Comparison of ENCODE assay signal across 8 mouse cellular contexts in genomic region chr11:82846079-82846436, GRCm38 (mm10). TPM values are rescaled to one million over a fixed set of nuclear protein-coding genes. Genes with fewer than 3 reads are reported as not detected.
A peak's percentile ranks its signal among the peaks of the same experiment; 100 is the strongest.
DNase-seq lines count a peak whose midpoint lies in the region; ATAC-seq and TF ChIP-seq lines count a peak whose summit lies in the region.

No protein-coding gene starts in this region.

- no peak for ATAC-seq in heart, embryonic 14.5 days (ENCODE audit: insufficient number of reproducible peaks, insufficient read depth, low FRiP score, low read depth)
- ATAC-seq in embryonic facial prominence, embryonic 11.5 days (replicated peaks; ENCODE audit: insufficient number of reproducible peaks, low FRiP score, low TSS enrichment, low read depth): 0 out of 2 replicates have a peak, but pooled peaks have one; percentile 14
- 0 out of 2 replicates have a peak, but pooled peaks have one; percentile 14 for ATAC-seq in intestine, postnatal 0 days
- no peak for ATAC-seq in neural tube, embryonic 12.5 days (ENCODE audit: low FRiP score, low read depth)

- no peak for DNase-seq in heart, adult 18-20 months
- DNase-seq in embryonic facial prominence, embryonic 11.5 days (ENCODE audit: low spot score): peak; percentile 39
- no peak for DNase-seq in layer of hippocampus, postnatal 36 days
- DNase-seq in gastrocnemius, adult 18-20 months (ENCODE audit: low spot score): no peak
- DNase-seq in adrenal gland, adult 2 months: no peak

- H3K4me2 ChIP-seq in heart, embryonic 14.5 days (ENCODE audit: low read length): peak overlapping the region; percentile 69
- peak overlapping the region; percentile 23; the same call in 1 of the 2 replicates for H3K4me2 ChIP-seq in embryonic facial prominence, embryonic 11.5 days (ENCODE audit: low read depth, low read length)
- peak overlapping the region; percentile 46 for H3K4me2 ChIP-seq in intestine, postnatal 0 days (replicated peaks; ENCODE audit: low read depth)
- H3K4me2 ChIP-seq in neural tube, embryonic 12.5 days (replicated peaks): peak overlapping the region; percentile 41

- H3K27me3 ChIP-seq in heart, embryonic 14.5 days (ENCODE audit: control insufficient read depth, insufficient read depth, low read length): no peaks in the 10 kb centered on the region
- H3K27me3 ChIP-seq in embryonic facial prominence, embryonic 11.5 days (ENCODE audit: control insufficient read depth, insufficient read depth, low read length): 0 out of 2 replicates have a peak, but pooled peaks cover 2% of the 10 kb centered on the region
- H3K27me3 ChIP-seq in intestine, postnatal 0 days (replicated peaks; ENCODE audit: control insufficient read depth, insufficient read depth, low read length): no peaks in the 10 kb centered on the region
- no peaks in the 10 kb centered on the region for H3K27me3 ChIP-seq in neural tube, embryonic 12.5 days (replicated peaks)

- H3K9me3 ChIP-seq in heart, embryonic 14.5 days (ENCODE audit: control insufficient read depth, low read length): no peaks in the 10 kb centered on the region
- no peaks in the 10 kb centered on the region for H3K9me3 ChIP-seq in embryonic facial prominence, embryonic 11.5 days (replicated peaks; ENCODE audit: control insufficient read depth, low read length)
- H3K9me3 ChIP-seq in intestine, postnatal 0 days (ENCODE audit: control insufficient read depth): no peaks in the 10 kb centered on the region
- H3K9me3 ChIP-seq in neural tube, embryonic 12.5 days: no peaks in the 10 kb centered on the region

- peak overlapping the region; percentile 33 to 40; a peak in 1 of 4 replicates for H3K27ac ChIP-seq in heart, embryonic 14.5 days (replicated peaks in 1 of 2; ENCODE audit: control insufficient read depth in 1 of 2, insufficient read depth in 1 of 2, low read depth in 2 of 2, low read length in 2 of 2)
- peak overlapping the region; percentile 56 for H3K27ac ChIP-seq in embryonic facial prominence, embryonic 11.5 days (replicated peaks; ENCODE audit: low read depth, low read length)
- no peak overlapping the region for H3K27ac ChIP-seq in intestine, postnatal 0 days (ENCODE audit: low read depth, low read length)
- H3K27ac ChIP-seq in neural tube, embryonic 12.5 days: no peak overlapping the region

- no peak for TF ChIP-seq CTCF in intestine, postnatal 0 days (IDR thresholded peaks at IDR 0.05; ENCODE audit: low read depth)

- H3K4me1 ChIP-seq in heart, embryonic 14.5 days (ENCODE audit: control insufficient read depth in 2 of 2, insufficient read depth in 2 of 2, low read length in 2 of 2): peaks cover 7 to 14% of the 10 kb centered on the region in 2 experiments
- H3K4me1 ChIP-seq in embryonic facial prominence, embryonic 11.5 days (ENCODE audit: control insufficient read depth, insufficient read depth, low read length): peaks cover 5% of the 10 kb centered on the region
- H3K4me1 ChIP-seq in intestine, postnatal 0 days (replicated peaks; ENCODE audit: control insufficient read depth, insufficient read depth, low read length): no peaks in the 10 kb centered on the region
- H3K4me1 ChIP-seq in neural tube, embryonic 12.5 days: peaks cover 26% of the 10 kb centered on the region

- H3K4me3 ChIP-seq in heart, embryonic 14.5 days (ENCODE audit: control insufficient read depth in 1 of 2, insufficient read depth in 1 of 2, low read depth in 1 of 2, low read length in 2 of 2): peak overlapping the region; percentile 12 to 31
- no peak overlapping the region for H3K4me3 ChIP-seq in embryonic facial prominence, embryonic 11.5 days (ENCODE audit: low read depth, low read length)
- H3K4me3 ChIP-seq in intestine, postnatal 0 days (ENCODE audit: low read depth, low read length): no peak overlapping the region
- H3K4me3 ChIP-seq in neural tube, embryonic 12.5 days: no peak overlapping the region

- 23% methylated on average over 4 of the region's 4 CpGs for WGBS in heart, embryonic 14.5 days
- 10% methylated on average over 4 of the region's 4 CpGs for WGBS in embryonic facial prominence, embryonic 11.5 days
- 30% methylated on average over 4 of the region's 4 CpGs for WGBS in intestine, postnatal 0 days
- WGBS in neural tube, embryonic 12.5 days: 31% methylated on average over 4 of the region's 4 CpGs

- peak overlapping the region; percentile 68 for H3K9ac ChIP-seq in heart, embryonic 14.5 days (ENCODE audit: low read length)
- peak overlapping the region; percentile 43 for H3K9ac ChIP-seq in embryonic facial prominence, embryonic 11.5 days (replicated peaks; ENCODE audit: low read length)
- no peak overlapping the region for H3K9ac ChIP-seq in intestine, postnatal 0 days (ENCODE audit: low read depth, low read length)
- 0 out of 2 replicates have a peak overlapping the region, but pooled peaks have one; percentile 10 for H3K9ac ChIP-seq in neural tube, embryonic 12.5 days

- H3K36me3 ChIP-seq in heart, embryonic 14.5 days (ENCODE audit: control insufficient read depth, insufficient read depth, low read length): no peaks in the 10 kb centered on the region
- no peaks in the 10 kb centered on the region for H3K36me3 ChIP-seq in embryonic facial prominence, embryonic 11.5 days (replicated peaks; ENCODE audit: control insufficient read depth, insufficient read depth, low read depth, low read length)
- no peaks in the 10 kb centered on the region for H3K36me3 ChIP-seq in intestine, postnatal 0 days (ENCODE audit: control insufficient read depth, insufficient read depth)
- no peaks in the 10 kb centered on the region for H3K36me3 ChIP-seq in neural tube, embryonic 12.5 days

RNA-seq across cellular contexts. Expression of gene Rffl, which starts 25.0 kb away (rescaled TPM):
- polyA plus RNA-seq in heart, embryonic 14.5 days (2014; fragmentation: Nextera tagmentation; extraction: Ambion mirVana): 3.7 and 3.8 TPM in 2 replicates
- total RNA-seq in heart, adult 18-20 months (2021): 1 to 10 TPM; 3.5 to 3.6 TPM
- polyA plus RNA-seq in embryonic facial prominence, embryonic 11.5 days (2014; fragmentation: Nextera tagmentation; extraction: Ambion mirVana): 12.1 and 12.8 TPM in 2 replicates
- polyA plus RNA-seq in intestine, postnatal 0 days (2015; fragmentation: Nextera tagmentation; extraction: Ambion mirVana): 9.7 and 9.8 TPM in 2 replicates
- 8.1 and 10.7 TPM in 2 replicates for polyA plus RNA-seq in neural tube, embryonic 12.5 days (2016; fragmentation: Nextera tagmentation; extraction: Ambion mirVana)
- total RNA-seq in layer of hippocampus, postnatal 36 days (2021): 10 to 100 TPM; 10.7 to 11.7 TPM
- 1 to 10 TPM; 6.3 to 7.4 TPM for total RNA-seq in gastrocnemius, adult 18-20 months (2021)
- total RNA-seq in adrenal gland, adult 2 months (2021): 10 to 100 TPM in 1 of 2 experiments, 1 to 10 TPM in 1; 5.3 to 10.6 TPM
- polyA plus RNA-seq in adrenal gland, adult 2 months (2012; rRNA removed): 6.5 and 7.4 TPM in 2 replicates

RNA-seq across cellular contexts. Expression of gene Rad51d, which starts 44.4 kb away (rescaled TPM):
- 15.0 and 15.8 TPM in 2 replicates for polyA plus RNA-seq in heart, embryonic 14.5 days (2014; fragmentation: Nextera tagmentation; extraction: Ambion mirVana)
- 10 to 100 TPM; 10.5 to 12.0 TPM for total RNA-seq in heart, adult 18-20 months (2021)
- 13.4 and 13.5 TPM in 2 replicates for polyA plus RNA-seq in embryonic facial prominence, embryonic 11.5 days (2014; fragmentation: Nextera tagmentation; extraction: Ambion mirVana)
- 9.1 and 9.7 TPM in 2 replicates for polyA plus RNA-seq in intestine, postnatal 0 days (2015; fragmentation: Nextera tagmentation; extraction: Ambion mirVana)
- 12.6 and 13.5 TPM in 2 replicates for polyA plus RNA-seq in neural tube, embryonic 12.5 days (2016; fragmentation: Nextera tagmentation; extraction: Ambion mirVana)
- 10 to 100 TPM; 14.1 to 15.7 TPM for total RNA-seq in layer of hippocampus, postnatal 36 days (2021)
- 1 to 10 TPM; 2.9 to 4.7 TPM for total RNA-seq in gastrocnemius, adult 18-20 months (2021)
- total RNA-seq in adrenal gland, adult 2 months (2021): 10 to 100 TPM in 1 of 2 experiments, 1 to 10 TPM in 1; 9.3 to 16.7 TPM
- polyA plus RNA-seq in adrenal gland, adult 2 months (2012; rRNA removed): 8.8 and 9.4 TPM in 2 replicates

RNA-seq across cellular contexts. Expression of gene Fndc8, which starts 45.9 kb away (rescaled TPM):
- 0.09 and 0.35 TPM in 2 replicates for polyA plus RNA-seq in heart, embryonic 14.5 days (2014; fragmentation: Nextera tagmentation; extraction: Ambion mirVana)
- total RNA-seq in heart, adult 18-20 months (2021): not detected
- polyA plus RNA-seq in embryonic facial prominence, embryonic 11.5 days (2014; fragmentation: Nextera tagmentation; extraction: Ambion mirVana): 0.18 TPM in 1 of 2 replicates, not detected in the other
- polyA plus RNA-seq in intestine, postnatal 0 days (2015; fragmentation: Nextera tagmentation; extraction: Ambion mirVana): 0.09 and 0.16 TPM in 2 replicates
- 0.39 and 0.54 TPM in 2 replicates for polyA plus RNA-seq in neural tube, embryonic 12.5 days (2016; fragmentation: Nextera tagmentation; extraction: Ambion mirVana)
- not detected for total RNA-seq in layer of hippocampus, postnatal 36 days (2021)
- not detected for total RNA-seq in gastrocnemius, adult 18-20 months (2021)
- total RNA-seq in adrenal gland, adult 2 months (2021): under 1 TPM in 1 of 2 experiments, not detected in 1; 0.24 TPM
- 0.24 and 0.44 TPM in 2 replicates for polyA plus RNA-seq in adrenal gland, adult 2 months (2012; rRNA removed)

Comparison
In these comparisons a context has a peak if more than half of its experiments do, and no peak if none do; other contexts are left out.
1. ATAC-seq: peak in embryonic facial prominence, embryonic 11.5 days (single experiment) and intestine, postnatal 0 days (single experiment); none in heart, embryonic 14.5 days (single experiment) and neural tube, embryonic 12.5 days (single experiment).
2. H3K27ac ChIP-seq: peak in heart, embryonic 14.5 days (2 of 2) and embryonic facial prominence, embryonic 11.5 days (single experiment); none in intestine, postnatal 0 days (single experiment) and neural tube, embryonic 12.5 days (single experiment).
3. H3K4me3 ChIP-seq: peak in heart, embryonic 14.5 days (2 of 2); none in embryonic facial prominence, embryonic 11.5 days (single experiment), intestine, postnatal 0 days (single experiment) and neural tube, embryonic 12.5 days (single experiment).
4. Peak in every context shown above with its lines, with median percentiles within 50 percentile points of each other: H3K4me2 ChIP-seq.